Mouse (Mus musculus) gastrocnemius, adult 18-20 months (tissue): Measurements from ENCODE around the gene Ppp1r27. TPM values are rescaled to one million over a fixed set of nuclear protein-coding genes. Genes with fewer than 3 reads are reported as not detected.
"Not testable (repeated sequence)": the region's sequence is repeated elsewhere in the genome, so short reads cannot be mapped to it uniquely, and the experiment has no call there.

Source experiments
- DNase-seq: peaks from one replicate; pipeline ENCODE4 v3.0.0; 2021; ENCODE audit warnings: low spot score
- long read RNA-seq, 2 experiments: library from polyadenylated mRNA; stranded (forward); transcript quantifications; one replicate each; pipeline ENCODE4 v2.0.0; 2021
- total RNA-seq, 2 experiments: library from RNA; stranded (reverse); gene quantifications; 2 replicates each; pipeline ENCODE4 v1.2.3; 2021

Ppp1r27 gene
- total RNA-seq = 100 to 1,000 TPM; 140 to 577 TPM
- long read RNA-seq, experiment 1, transcript Ppp1r27-201 (3 exons, 771 nt) = major isoform, 324 of 394 reads
- long read RNA-seq, experiment 1, partial matches to known transcripts = 48 of 394 reads
- long read RNA-seq, experiment 1, other reads (novel, unspliced or antisense) = 22 of 394 reads
- long read RNA-seq, experiment 2, transcript Ppp1r27-201 (3 exons, 771 nt) = major isoform, 443 of 527 reads
- long read RNA-seq, experiment 2, partial matches to known transcripts = 43 of 527 reads
- long read RNA-seq, experiment 2, other reads (novel, unspliced or antisense) = 41 of 527 reads

DNA sequence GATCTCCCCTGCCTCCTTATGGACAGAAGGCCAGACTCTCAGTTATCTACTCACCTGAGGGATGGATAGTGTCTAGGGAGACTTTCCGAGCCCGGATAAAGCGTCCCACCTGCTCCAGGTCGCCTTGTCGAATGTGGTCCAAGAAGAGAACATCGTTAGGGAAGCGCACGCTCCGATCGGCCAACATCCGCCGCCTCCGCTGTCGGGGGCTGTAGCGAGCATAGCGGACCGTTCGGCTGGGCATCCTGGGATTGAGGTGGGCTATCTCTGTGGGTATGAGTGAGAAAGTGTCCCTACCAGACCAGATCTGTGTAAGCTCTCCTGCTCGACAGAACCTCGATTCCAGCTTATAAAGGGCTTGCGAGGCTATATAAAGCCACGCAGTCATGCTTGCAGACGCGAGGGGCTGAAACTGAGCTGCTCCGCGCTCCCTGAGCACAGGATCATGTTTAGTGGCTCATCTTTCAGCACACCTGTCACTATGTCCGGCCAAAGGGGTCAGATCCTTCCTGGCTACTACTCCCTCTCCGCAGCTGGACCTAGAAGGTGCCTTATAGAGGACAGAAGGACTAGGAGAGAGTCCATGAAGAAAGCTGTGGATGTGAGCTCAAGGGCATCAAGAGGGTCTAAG lies at the start of gene Ppp1r27:
TSS of gene Ppp1r27 (minus strand) at position 323 of the 631 bp plus-strand sequence.
- DNase-seq = peak; percentile 85

DNA sequence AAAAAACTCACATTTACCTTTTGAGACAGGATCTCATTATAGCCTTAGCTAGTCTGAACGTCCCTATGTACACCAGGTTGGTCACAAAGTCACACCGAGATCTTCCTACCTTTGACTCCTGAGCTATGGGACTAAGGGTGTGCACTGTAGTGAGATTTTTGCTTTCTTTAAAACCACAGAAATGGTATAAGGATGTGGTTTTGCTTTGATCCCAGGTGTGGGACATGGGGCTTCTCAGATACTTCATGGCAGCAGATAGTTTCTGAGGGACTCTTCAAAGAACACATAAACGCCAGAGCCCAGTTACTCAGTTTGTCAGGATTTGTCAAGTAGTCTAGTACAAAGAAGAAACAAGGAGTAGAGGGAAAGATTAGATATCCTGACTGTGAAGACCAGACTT lies 49.8 kb upstream of the Ppp1r27 start:
- DNase-seq = no peak

DNA sequence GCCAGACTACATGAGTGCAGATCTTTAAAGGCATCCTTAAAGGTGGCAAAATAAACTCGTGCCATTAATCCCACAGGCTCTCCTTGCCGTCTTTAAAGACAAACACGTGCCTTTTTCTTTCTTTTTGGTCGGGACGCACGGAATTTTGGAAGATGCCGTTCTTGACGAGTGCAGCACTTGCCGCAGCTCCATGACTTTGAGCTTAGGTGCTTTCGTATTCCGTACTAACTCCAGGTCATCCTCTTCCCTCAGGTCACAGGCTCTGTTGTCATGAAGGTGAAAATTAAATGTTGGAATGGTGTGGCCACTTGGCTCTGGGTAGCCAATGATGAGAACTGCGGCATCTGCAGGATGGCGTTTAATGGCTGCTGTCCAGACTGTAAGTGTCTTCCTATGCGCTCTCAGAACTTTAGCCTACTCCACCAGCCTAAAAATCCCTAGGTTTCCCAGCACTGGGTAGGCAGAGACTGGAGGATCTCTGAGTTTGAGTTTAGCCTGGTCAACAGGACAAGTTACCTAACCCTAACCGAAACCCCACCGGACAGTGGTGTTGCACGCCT lies 48.1 kb upstream of the Ppp1r27 start:
- DNase-seq = no peak

DNA sequence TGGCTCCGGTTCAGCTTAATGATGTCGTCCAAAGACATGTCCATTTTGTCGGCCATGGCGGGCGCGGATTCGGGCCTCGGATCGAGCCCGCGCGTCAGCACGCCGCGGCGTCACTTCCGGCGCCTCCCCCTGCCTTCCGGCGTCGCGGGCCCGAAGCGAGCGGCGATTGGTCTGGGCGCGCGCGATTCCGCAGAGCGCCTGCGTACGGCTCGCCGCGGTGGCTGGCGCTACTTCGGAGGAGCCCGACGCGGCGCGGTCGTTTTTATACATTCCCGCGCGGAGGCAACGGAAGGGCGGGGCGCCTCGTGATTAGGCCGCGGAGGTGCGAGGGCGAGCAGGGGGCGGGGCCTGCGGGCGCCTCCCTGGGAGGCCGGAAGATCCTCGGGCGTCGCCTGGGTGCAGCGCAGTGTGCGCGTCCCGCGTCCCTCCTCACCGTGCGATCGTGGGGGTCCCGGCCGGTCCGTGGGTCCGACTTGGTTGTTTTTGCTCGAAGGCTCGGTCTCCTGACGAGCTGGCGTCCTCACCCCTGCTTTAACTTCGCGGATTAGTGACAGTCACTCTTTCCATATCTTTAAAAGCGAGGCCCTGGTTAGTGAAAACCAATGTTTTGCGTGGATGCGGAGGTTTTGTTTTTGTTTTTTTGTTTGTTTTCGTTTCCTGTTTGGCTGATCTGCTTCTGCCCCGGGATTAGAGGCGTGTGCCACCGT lies 47.5 kb upstream of the Ppp1r27 start, which contains the start of the genes Alyref and Anapc11:
TSS of gene Alyref (minus strand) at position 83 of the 707 bp plus-strand sequence.
TSS of gene Anapc11 (plus strand) at position 139 of the 707 bp plus-strand sequence.
- DNase-seq = peak; percentile 92

DNA sequence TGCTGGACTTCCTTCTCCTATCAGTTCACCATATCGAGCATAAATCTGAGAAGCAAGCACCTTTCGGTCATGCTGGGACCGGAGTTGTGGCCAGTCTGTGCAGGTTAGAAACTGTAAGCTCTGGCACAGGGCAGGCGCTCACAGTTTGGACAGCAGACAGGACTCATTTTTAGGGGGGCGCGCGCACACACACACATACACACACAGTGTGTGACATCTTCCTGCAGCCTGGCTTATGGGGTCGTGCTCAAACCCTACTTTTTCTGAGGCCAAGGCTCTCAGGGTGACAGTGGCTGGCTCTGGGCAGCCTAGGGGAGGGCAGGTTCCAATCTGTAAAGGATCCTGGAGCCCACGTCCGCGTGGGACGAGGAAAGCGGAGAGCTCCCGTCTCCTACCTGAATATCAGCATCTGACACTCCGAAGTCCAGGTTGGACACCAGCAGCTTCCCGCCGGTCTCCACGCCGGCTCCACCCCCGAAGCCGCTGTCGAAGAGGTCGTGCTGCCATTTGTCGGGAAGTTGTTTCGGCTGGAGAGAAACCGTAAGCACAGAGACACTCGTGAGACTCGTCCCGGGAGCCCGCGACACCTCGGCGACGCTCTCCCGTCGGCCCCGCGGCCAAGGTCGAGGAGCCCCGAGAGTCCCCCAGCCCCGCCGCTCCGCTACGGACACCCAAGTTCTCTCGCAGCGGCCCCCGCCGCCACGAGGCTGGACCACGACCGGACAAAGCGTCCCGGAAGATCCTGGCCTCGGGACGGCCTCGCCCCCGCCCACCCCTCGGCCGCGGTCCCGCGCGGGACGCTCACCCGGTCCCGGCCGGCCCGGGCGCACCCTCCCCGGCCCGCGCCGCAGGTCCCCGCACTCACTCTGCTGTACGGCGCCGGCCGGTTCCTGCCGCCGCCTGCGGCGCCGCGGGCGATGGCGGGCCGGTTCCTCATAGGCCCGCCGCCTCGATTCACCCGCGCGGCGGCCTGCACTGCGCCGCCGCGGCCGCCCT lies 46.6 kb upstream of the Ppp1r27 start:
- DNase-seq = no peak

DNA sequence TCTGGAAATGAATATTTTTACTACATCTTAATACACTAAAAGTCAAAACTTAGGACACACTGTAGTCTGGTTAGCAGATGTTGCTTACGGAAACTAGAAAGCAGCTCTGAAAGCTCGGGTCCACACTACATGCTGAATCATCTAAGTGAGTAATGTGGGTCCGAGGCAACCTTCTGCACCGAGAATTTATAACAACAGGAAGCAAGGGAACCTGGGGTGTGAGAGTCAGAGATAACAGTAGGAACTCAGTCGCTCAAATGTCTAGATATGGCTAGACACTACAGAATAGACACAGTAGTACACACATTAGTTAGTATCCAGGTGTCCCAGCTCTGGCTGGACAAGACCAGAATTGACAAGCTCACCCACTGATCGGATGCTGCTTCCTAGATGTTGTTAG lies 37.6 kb upstream of the Ppp1r27 start:
- no peak for DNase-seq

DNA sequence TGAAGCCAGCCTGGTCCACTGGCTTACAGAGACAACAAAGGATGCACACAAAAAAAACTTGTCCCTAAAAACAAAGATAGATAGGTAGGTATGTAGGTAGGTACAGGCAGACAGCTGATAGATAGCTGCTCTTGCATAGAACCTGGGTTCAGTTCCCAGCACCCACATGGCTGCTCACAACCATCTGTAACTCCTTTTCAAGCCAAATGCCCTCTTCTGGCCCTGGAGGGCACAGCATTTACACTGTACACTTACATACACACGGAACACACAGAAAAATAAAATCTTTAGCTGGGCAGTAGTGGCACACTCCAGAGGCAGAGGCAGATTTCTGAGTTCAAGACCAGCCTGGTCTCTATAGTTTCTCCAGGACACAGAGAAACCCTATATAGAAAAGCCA lies 33.0 kb upstream of the Ppp1r27 start:
- no peak for DNase-seq

DNA sequence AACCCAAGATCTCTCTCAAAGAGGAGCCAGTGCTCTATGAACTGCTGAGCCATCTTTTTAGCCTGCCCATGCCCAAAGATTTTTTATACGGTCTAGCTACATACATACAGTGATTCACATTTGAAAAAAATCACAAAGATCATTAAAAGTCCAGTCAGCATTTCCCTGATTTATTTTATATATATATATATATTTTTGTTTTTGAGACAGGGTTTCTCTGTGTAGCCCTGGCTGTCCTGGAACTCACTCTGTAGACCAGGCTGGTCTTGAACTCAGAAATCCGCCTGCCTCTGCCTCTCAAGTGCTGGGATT lies 32.0 kb upstream of the Ppp1r27 start:
- DNase-seq = not testable (repeated sequence)

DNA sequence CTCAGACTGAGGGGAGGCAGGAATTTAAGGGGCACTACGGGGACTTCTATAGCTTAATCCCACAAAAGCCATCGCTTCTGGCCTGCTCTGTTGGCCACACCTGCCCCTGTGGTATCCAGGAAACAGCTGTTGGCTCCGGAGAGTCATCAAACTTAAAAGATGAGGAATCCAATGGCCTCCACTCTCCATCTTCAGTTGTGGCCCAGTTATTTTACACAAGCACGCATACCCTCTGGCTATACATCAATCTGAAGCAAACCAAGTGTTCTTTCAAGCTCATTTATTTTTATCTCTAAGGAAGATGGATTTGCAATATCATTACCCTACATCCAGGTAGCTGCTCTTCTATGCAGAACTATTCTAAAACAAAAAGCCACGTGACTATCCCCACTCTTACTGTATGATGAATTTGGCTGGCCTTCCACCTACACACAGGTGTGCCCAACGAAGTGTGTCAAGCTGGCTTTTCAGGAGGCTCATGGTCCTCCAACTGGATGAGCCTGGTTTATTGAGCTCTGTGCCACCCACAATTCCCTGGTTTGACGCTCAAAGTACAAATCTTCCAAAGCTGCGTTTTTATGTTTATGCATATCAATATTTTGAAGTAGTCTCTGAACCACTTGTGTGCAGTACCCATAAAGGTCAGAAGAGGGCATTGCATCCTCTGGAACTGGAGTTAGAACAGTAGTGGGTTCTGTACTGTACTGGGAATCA lies 31.5 kb upstream of the Ppp1r27 start:
- no peak for DNase-seq

DNA sequence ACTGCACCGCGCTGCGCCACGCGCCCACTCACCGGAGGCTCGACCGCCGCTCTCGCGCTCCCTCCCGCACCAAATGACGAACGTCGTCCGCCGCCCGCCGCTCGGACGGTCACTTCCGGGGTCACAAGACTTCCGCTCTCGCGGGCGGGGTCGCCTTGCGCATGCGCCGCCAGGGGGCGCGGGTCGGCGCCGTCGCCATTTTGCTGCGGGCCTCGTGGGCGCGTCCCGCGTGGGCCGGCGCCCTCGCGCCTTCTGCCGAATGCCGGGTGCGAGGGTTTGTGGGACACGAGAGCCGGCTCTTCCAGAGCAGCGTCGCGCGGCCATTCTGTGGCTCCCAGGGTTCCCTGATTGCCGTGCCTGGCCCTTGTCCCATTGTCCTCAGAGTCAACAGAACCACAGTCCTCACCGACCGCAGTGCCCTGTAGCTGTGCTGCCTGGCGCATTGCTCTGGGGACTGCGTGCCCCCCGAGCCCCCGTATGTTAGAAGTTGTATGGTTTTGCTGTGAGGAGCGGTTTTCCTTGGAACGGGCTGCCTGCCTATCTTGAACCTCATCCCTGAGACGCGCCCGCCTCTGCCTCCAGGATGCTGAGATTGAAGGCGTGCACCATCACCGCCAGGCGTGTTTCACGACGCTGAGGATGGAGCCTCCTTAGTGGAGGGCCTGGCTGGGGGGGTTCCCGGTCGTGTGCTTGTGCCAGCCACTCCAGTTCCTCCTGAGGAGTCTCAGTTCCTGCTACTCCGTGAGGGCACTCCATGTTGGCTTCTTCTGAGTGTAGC lies 30.7 kb upstream of the Ppp1r27 start, which contains the start of gene Arhgdia:
TSS of gene Arhgdia (minus strand) at position 135 of the 778 bp plus-strand sequence.
- DNase-seq = peak; percentile 88

DNA sequence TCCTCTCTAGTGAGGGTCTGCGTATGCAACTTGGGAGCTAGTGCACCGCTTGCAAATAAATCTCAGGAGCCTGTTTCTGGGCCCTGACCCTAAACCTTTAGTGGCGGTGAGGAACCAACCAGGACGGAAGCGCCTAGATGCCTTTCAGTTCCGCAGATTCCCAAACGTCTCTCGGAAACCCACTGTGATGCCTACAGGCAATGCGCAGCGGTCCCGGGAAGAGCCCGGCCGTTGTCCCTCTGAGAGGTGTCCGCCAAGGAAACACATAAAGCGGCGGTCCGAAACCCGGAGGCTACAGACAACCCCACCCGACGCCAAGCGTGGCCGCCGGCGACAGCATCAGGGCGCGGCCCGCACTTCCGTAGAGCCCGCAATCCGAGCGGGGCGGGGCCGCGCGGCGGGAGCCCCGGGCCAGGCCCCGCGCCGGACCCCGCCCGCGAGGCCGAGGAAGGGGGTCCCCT lies 30.0 kb upstream of the Ppp1r27 start:
- no peak for DNase-seq

DNA sequence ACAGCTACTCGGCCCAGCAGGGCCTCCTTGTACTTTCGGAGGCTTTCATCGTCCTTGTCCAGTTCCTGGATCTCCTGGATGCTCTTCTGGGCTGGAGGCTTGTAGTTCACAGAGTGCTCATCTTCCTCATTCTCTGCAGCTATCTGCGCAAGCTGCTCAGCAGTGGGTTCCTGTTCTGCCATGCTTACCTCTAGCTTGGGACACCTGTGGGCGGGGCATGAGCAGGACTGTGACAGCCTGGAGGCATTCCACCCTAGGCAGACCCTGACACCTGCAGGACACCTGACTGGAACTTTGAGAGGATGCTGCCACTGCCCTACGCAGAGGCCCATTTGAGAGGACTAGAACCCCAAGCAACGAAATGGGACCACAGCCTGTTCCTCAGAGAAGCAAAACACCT lies 29.3 kb upstream of the Ppp1r27 start:
- no peak for DNase-seq

DNA sequence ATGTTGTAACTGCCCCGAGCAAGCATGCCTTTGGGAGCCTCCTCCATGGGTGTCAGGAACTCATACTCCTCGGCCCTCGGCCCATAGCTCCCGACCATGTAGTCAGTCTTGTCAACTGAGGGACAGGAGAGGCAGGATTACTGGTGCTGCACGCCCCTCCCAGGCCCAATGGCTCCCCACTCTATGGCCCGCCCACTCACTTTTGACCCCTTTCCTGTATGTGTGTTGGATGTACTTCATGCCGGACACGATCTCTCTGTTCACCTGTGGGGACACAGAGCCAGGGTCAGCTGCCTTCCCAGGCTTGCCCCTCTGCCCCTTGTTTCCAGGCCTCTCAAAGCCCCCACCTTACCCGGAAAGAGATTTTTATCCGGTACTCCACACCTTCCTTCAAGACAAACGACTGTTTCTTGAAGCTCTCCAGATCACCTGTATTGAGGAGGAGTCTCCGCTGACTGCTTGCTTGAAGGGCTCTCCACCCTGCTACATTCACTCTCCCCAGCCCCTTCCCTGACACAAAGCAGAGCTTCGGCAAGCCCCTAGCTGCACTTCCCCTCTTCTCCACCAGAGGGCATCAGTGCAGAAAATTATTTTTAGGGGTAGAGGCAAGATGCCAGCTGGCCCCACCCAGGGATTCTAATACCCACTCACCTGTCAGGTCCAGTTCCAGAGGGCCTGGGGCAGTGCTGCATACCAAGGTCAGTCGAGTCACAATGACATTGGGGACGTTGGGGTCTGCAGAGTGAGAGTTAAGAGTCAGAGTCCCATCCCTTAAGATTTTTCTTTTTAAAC lies 28.6 kb upstream of the Ppp1r27 start:
- DNase-seq = peak; percentile 83

DNA sequence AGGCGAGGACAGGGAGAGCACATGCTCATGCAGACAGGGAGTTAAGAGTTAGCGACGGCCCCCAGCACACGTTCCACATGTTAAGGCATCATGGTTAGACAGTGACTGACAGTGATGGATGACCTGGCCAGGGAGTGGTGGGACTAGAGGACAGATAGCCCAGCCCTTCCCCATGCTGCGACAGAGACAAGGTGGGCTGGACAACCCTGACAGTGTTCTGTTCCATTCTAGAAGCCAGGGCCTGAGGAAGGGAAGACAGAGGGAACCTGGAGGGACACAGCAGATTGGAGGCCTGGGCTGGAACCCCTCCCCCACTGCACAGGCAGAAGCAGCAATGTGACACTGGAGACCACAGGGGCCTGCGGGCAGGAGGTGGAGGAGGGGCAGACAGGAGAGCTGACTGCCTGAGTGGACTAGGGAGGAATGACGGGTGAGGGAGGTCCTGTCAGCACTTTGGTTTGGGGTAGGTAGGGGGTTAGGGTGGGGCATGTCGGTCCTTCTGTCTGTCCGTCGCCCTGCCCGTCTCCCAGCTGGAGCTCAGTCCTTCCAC lies 27.8 kb upstream of the Ppp1r27 start:
- DNase-seq = no peak

DNA sequence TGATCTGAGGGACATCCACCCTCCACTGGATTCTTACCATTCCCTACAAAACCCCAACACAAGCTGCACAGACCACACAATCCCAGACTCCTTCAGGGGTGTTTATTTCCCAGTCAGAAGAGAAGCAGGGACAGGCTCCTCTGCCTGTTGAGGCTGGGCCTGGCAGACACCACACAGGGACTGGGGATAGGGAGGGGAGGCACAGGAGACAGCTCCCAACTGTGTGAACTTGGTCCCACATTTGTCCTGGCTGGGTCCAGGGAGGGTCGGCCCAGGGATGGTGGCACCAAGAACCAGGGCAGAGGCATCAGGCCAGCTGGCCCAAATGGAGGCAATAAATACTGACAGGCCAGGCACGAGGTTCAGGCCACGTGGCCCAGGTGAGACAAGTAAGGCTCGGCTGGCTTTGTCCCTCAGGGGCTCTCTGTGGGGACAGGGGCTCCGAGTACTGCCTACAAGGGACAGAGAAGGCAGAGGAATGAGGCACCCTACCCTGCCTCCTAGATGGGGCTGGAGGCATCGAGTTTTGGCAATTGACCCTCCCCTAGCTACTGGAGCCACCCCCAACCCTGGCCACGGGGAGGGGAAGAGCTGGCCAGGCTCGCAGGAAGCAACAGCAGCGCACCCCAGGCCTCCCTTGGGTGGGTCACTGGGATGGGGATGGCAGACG lies 27.2 kb upstream of the Ppp1r27 start:
- DNase-seq = no peak

DNA sequence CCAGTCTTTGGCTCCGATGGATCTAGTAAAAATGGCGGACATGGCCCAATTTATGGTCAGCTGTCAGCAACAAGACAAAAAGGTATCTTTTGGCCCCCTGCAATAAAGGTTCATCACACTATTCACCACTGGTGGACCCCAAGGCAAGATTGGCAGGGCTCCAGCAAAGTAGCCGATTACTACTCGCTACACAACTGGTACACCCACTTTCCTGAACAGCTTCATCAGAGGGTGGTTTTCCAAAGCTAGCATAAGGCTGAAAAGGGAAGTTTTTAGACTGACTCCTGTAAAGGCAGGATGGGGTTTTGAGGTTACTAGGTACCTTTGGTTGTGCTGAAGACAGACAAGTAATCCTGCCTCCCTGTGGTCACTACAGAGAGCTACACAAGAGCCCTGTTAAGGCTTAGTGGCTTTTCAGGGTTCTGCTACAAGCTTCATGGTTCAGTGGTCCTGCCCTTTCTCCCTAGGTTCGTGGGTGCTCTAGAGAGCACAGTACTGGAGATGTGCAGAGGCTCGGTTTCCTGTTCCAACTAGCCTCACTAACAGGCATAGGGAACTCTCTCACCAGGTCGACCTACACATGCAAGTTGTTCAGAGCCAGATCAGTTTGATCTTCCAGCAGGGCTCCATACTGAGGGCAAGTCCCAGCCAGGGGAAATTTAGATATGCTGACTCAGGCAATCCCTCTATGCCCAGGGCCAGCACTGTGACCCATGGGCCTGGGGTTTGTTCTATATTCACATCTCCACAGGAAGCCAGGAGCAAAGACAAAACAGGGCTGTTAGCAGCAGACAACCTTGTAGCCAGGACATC lies 26.5 kb upstream of the Ppp1r27 start:
- DNase-seq = no peak
